Mouse (Mus musculus) G1E (cell line): Measurements from ENCODE around the gene Tmem184a.

Experiments
- CTCF ChIP-seq: IDR thresholded peaks from 2 replicates; pipeline ENCODE4 v1.5.1; 2012; ENCODE audit warnings: low read depth, low read length, inconsistent platforms, mixed read lengths
- GATA1 ChIP-seq: IDR thresholded peaks from 2 replicates; pipeline ENCODE4 v1.6.1; 2012; ENCODE audit warnings: borderline replicate concordance, low read length, inconsistent platforms, mixed read lengths
- GATA2 ChIP-seq: IDR thresholded peaks from 2 replicates; pipeline ENCODE4 v1.6.1; 2012; ENCODE audit warnings: low read depth, low read length, inconsistent platforms, borderline replicate concordance
- POLR2AphosphoS5 ChIP-seq: IDR thresholded peaks from 2 replicates; pipeline ENCODE4 v1.6.1; 2012; ENCODE audit warnings: low read depth, low read length, inconsistent platforms; ENCODE audit not compliant: insufficient replicate concordance
- TAL1 ChIP-seq: conservative IDR thresholded peaks from 2 replicates; pipeline ENCODE4 v1.6.1; 2012; ENCODE audit warnings: low read depth, low read length, inconsistent platforms, mixed read lengths

GRCm38 (mm10) chr5:139792159-139792775 lies 27.4 kb downstream of the Tmem184a start:
- no peak for TF ChIP-seq GATA1
- no peak for TF ChIP-seq CTCF
- no peak for TF ChIP-seq TAL1
- no peak for TF ChIP-seq POLR2AphosphoS5
- TF ChIP-seq GATA2: no peak
